Mouse (Mus musculus) E14TG2a.4 (cell line): Measurements from ENCODE around the gene Tshz2.

Experiments used
- CTCF ChIP-seq: conservative IDR thresholded peaks from 2 replicates; pipeline ENCODE4 v1.5.1; 2014; ENCODE audit warnings: low read length
- NANOG ChIP-seq: IDR thresholded peaks from 2 replicates; pipeline ENCODE4 v1.6.1; 2014; ENCODE audit warnings: borderline replicate concordance, low read length, mixed read lengths
- POU5F1 ChIP-seq: IDR thresholded peaks from 2 replicates; pipeline ENCODE4 v1.6.1; 2014; ENCODE audit warnings: low read length, borderline replicate concordance

DNA sequence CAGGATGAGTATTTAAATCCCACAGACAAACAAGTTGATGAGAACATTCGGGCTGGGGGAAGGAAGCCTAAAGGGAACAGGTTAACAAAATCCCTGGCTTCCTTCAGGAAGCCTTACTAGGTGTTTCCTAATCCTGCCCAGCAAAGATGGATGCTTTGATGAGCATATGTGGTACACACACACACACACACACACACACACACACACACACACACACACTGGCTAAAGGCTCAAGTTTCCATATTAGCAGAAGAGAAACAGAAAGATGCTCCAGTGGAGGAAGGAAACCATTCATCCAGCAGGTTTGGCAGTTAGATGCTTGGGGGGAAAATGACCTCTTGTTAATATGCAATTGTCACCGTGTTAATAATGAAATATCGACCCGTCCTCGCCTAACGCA lies 89.5 kb downstream of the Tshz2 start:
- no peak for TF ChIP-seq CTCF
- no peak for TF ChIP-seq NANOG
- TF ChIP-seq POU5F1: no peak
